Mouse (Mus musculus) MEL (cell line): ENCODE results near the gene Haus6. TPM values are rescaled to one million over a fixed set of nuclear protein-coding genes. Genes with fewer than 3 reads are reported as not detected.

Experiments used
- DNase-seq: peaks from one replicate; pipeline ENCODE4 v3.0.0; 2011; ENCODE audit warnings: low read depth, low spot score
- H3K27ac ChIP-seq: 2 replicates; pipeline ENCODE4 v1.5.1; 2012; ENCODE audit warnings: low read depth, mild to moderate bottlenecking, control low read depth, low read length, moderate library complexity; ENCODE audit not compliant: control insufficient read depth
- H3K27me3 ChIP-seq, 2 experiments: fragments of 150-350 bp in 1 of 2; sonication (generic) in 1 of 2; 2 replicates each; pipeline ENCODE4 v1.6.1; 2012; ENCODE audit warnings: low read length in 2 of 2, mild to moderate bottlenecking in 2 of 2, improper control_type of control experiment in 1 of 2, moderate library complexity in 1 of 2; ENCODE audit not compliant: insufficient read depth in 2 of 2, control insufficient read depth in 1 of 2
- H3K36me3 ChIP-seq, 2 experiments: 2 replicates each; pipeline ENCODE4 v1.6.1; 2012 to 2014; ENCODE audit warnings: low read length in 2 of 2, improper control_type of control experiment in 1 of 2, inconsistent platforms in 1 of 2, mild to moderate bottlenecking in 1 of 2; ENCODE audit not compliant: insufficient read depth in 2 of 2, control insufficient read depth in 1 of 2
- H3K4me1 ChIP-seq, 2 experiments: fragments of 150-350 bp in 1 of 2; sonication (generic) in 1 of 2; 2 replicates each; pipeline ENCODE4 v1.6.1; 2012; ENCODE audit warnings: low read length in 2 of 2, improper control_type of control experiment in 1 of 2, mild to moderate bottlenecking in 1 of 2; ENCODE audit not compliant: insufficient read depth in 2 of 2, control insufficient read depth in 1 of 2
- H3K4me3 ChIP-seq, 2 experiments: fragments of 150-350 bp in 1 of 2; sonication (generic) in 1 of 2; 2 replicates each; pipeline ENCODE4 v1.5.1; 2012; ENCODE audit warnings: low read depth in 2 of 2, low read length in 2 of 2, mild to moderate bottlenecking in 2 of 2, moderate library complexity in 2 of 2, control low read depth in 1 of 2, improper control_type of control experiment in 1 of 2; ENCODE audit not compliant: control insufficient read depth in 1 of 2, insufficient read depth in 1 of 2
- H3K79me2 ChIP-seq: 2 replicates; pipeline ENCODE4 v1.6.1; 2012; ENCODE audit warnings: mild to moderate bottlenecking, low read length, moderate library complexity; ENCODE audit not compliant: control insufficient read depth, poor library complexity, insufficient read depth
- H3K9ac ChIP-seq: 2 replicates; pipeline ENCODE4 v1.6.1; 2012; ENCODE audit warnings: low read depth, mild to moderate bottlenecking, control low read depth, low read length, moderate library complexity; ENCODE audit not compliant: control insufficient read depth, poor library complexity, severe bottlenecking
- H3K9me3 ChIP-seq: fragments of 150-350 bp; sonication (generic); replicated peaks from 2 replicates; pipeline ENCODE4 v1.6.1; 2012; ENCODE audit warnings: mild to moderate bottlenecking, low read length, improper control_type of control experiment, moderate library complexity; ENCODE audit not compliant: insufficient read depth
- CHD2 ChIP-seq: IDR thresholded peaks from 2 replicates; pipeline ENCODE4 v1.6.1; 2011; ENCODE audit warnings: low read length, improper control_type of control experiment
- E2F4 ChIP-seq: IDR thresholded peaks from 2 replicates; pipeline ENCODE4 v1.6.1; 2011; ENCODE audit warnings: low read depth, low read length, improper control_type of control experiment, borderline replicate concordance
- ELF1 ChIP-seq: IDR thresholded peaks from 2 replicates; pipeline ENCODE4 v1.6.1; 2014; ENCODE audit warnings: low read depth, mild to moderate bottlenecking, inconsistent platforms, low read length, improper control_type of control experiment, moderate library complexity
- GABPA ChIP-seq: IDR thresholded peaks from 2 replicates; pipeline ENCODE4 v1.6.1; 2012; ENCODE audit warnings: low read depth, mild to moderate bottlenecking, inconsistent platforms, low read length, improper control_type of control experiment, moderate library complexity
- GATA1 ChIP-seq: IDR thresholded peaks from 2 replicates; pipeline ENCODE4 v1.6.1; 2011; ENCODE audit warnings: low read depth, low read length, improper control_type of control experiment
- HCFC1 ChIP-seq: IDR thresholded peaks from 2 replicates; pipeline ENCODE4 v1.6.1; 2012; ENCODE audit warnings: low read depth, mild to moderate bottlenecking, inconsistent platforms, low read length, improper control_type of control experiment, moderate library complexity
- KAT2A ChIP-seq: conservative IDR thresholded peaks from 2 replicates; pipeline ENCODE4 v1.6.1; 2012; ENCODE audit warnings: low read depth, low read length, improper control_type of control experiment, inconsistent platforms
- MAX ChIP-seq: IDR thresholded peaks from 2 replicates; pipeline ENCODE4 v1.6.1; 2011; ENCODE audit warnings: low read length, improper control_type of control experiment
- MXI1 ChIP-seq: IDR thresholded peaks from 2 replicates; pipeline ENCODE4 v1.6.1; 2011; ENCODE audit warnings: mild to moderate bottlenecking, low read depth, low read length, improper control_type of control experiment
- NELFE ChIP-seq: IDR thresholded peaks from 2 replicates; pipeline ENCODE4 v1.6.1; 2011; ENCODE audit warnings: low read depth, low read length, improper control_type of control experiment
- NRF1 ChIP-seq: IDR thresholded peaks from 2 replicates; pipeline ENCODE4 v1.6.1; 2014; ENCODE audit warnings: low read depth, mild to moderate bottlenecking, inconsistent platforms, low read length, improper control_type of control experiment, moderate library complexity; ENCODE audit not compliant: poor library complexity, insufficient read depth, severe bottlenecking
- POLR2A ChIP-seq, 2 experiments: IDR thresholded peaks; 2 replicates each; pipeline ENCODE4 v1.6.1; 2011 to 2012; ENCODE audit warnings: low read length in 2 of 2, mild to moderate bottlenecking in 2 of 2, control low read depth in 1 of 2, improper control_type of control experiment in 1 of 2, low read depth in 1 of 2, moderate library complexity in 1 of 2; ENCODE audit not compliant: control insufficient read depth in 1 of 2, insufficient read depth in 1 of 2, poor library complexity in 1 of 2
- POLR2AphosphoS2 ChIP-seq: IDR thresholded peaks from 2 replicates; pipeline ENCODE4 v1.6.1; 2011; ENCODE audit warnings: low read length, improper control_type of control experiment
- POLR2AphosphoS5 ChIP-seq: IDR thresholded peaks from 2 replicates; pipeline ENCODE4 v1.6.1; 2012; ENCODE audit warnings: low read depth, borderline replicate concordance, mild to moderate bottlenecking, inconsistent platforms, low read length, moderate library complexity, mixed read lengths
- RCOR1 ChIP-seq: IDR thresholded peaks from 2 replicates; pipeline ENCODE4 v1.6.1; 2012; ENCODE audit warnings: low read depth, mild to moderate bottlenecking, inconsistent platforms, low read length, improper control_type of control experiment
- SIN3A ChIP-seq: IDR thresholded peaks from 2 replicates; pipeline ENCODE4 v1.6.1; 2012; ENCODE audit warnings: low read length, improper control_type of control experiment, inconsistent platforms
- TAL1 ChIP-seq: IDR thresholded peaks from 2 replicates; pipeline ENCODE4 v1.6.1; 2012; ENCODE audit warnings: mild to moderate bottlenecking, inconsistent platforms, low read length, moderate library complexity, mixed read lengths
- TBP ChIP-seq: IDR thresholded peaks from 2 replicates; pipeline ENCODE4 v1.8.0; 2011; ENCODE audit warnings: low read depth, low read length, improper control_type of control experiment
- TCF12 ChIP-seq: IDR thresholded peaks from 2 replicates; pipeline ENCODE4 v1.6.1; 2014; ENCODE audit warnings: low read depth, mild to moderate bottlenecking, inconsistent platforms, low read length, improper control_type of control experiment, moderate library complexity
- USF1 ChIP-seq: IDR thresholded peaks from 2 replicates; pipeline ENCODE4 v1.6.1; 2014; ENCODE audit warnings: low read depth, mild to moderate bottlenecking, inconsistent platforms, low read length, improper control_type of control experiment, moderate library complexity
- USF2 ChIP-seq, 2 experiments: IDR thresholded peaks; 2 replicates each; pipeline ENCODE4 v1.6.1; 2011 to 2012; ENCODE audit warnings: improper control_type of control experiment in 2 of 2, low read length in 2 of 2, borderline replicate concordance in 1 of 2, inconsistent platforms in 1 of 2, low read depth in 1 of 2, mild to moderate bottlenecking in 1 of 2; ENCODE audit not compliant: insufficient read depth in 1 of 2
- ZMIZ1 ChIP-seq: IDR thresholded peaks from 2 replicates; pipeline ENCODE4 v1.6.1; 2012; ENCODE audit warnings: low read depth, mild to moderate bottlenecking, inconsistent platforms, low read length, improper control_type of control experiment, moderate library complexity
- polyA plus RNA-seq, 2 experiments: library from polyadenylated mRNA; stranded (reverse) in 1 of 2; unstranded in 1 of 2; fragments of >175 nt in 1 of 2; fragments of >200 nt in 1 of 2; gene quantifications; 2 replicates each; pipeline versions ENCODE4 v1.2.1 to v1.2.4; 2012; ENCODE audit warnings: low replicate concordance in 2 of 2, low read depth in 1 of 2; ENCODE audit not compliant: insufficient read length in 2 of 2, insufficient read depth in 1 of 2, missing spikeins in 1 of 2
- total RNA-seq: library from RNA; depleted of rRNA; stranded (reverse); fragments of 300-350 nt; gene quantifications from 2 replicates; pipeline ENCODE4 v1.2.3, GENCODE M21; 2012; rRNA removed

Haus6 gene
- total RNA-seq (31.8 and 41.3 TPM in 2 replicates), polyA plus RNA-seq (10 to 100 TPM in 1 of 2 experiments, not detected in 1; 22.1 TPM)

GRCm38 (mm10) chr4:86611524-86612288, at the start of gene Haus6:
Gene Haus6, minus strand, starts transcription at chr4:86612055.
- Histone ChIP-seq H3K27me3 (no peaks in the 10 kb centered on the region), H3K4me1 (peaks cover 5 to 22% of the 10 kb centered on the region in 2 experiments; a peak in 3 of 4 replicates), H3K4me3 (peak within 1 kb of the TSS; percentile 68 to 86), H3K9ac (peak within 1 kb of the TSS; percentile 91), H3K27ac (peak within 1 kb of the TSS; percentile 59), H3K79me2 (peaks cover 29% of the 10 kb centered on the region), H3K9me3 (no peaks in the 10 kb centered on the region), H3K36me3 (peaks cover 11 to 26% of the 10 kb centered on the region in 2 experiments)
- no peak for TF ChIP-seq USF2 (IDR thresholded peaks at IDR 0.05; ENCODE audit: borderline replicate concordance in 1 of 2, insufficient read depth in 1 of 2, low read depth in 1 of 2, low read length in 2 of 2)
- peak; percentile 16; the same call in 1 of the 2 replicates for TF ChIP-seq MAX
- TF ChIP-seq SIN3A = peak; percentile 89
- peak; percentile 38; the same call in 1 of the 2 replicates for TF ChIP-seq CHD2
- TF ChIP-seq POLR2A (IDR thresholded peaks at IDR 0.05; ENCODE audit: control insufficient read depth in 1 of 2, insufficient read depth in 1 of 2, low read depth in 1 of 2, low read length in 2 of 2, poor library complexity in 1 of 2) = peak; percentile 78 to 95
- TF ChIP-seq POLR2AphosphoS5 = 0 out of 2 replicates have a peak, but pooled peaks have one; percentile 29
- no peak; the same call in 1 of the 2 replicates for TF ChIP-seq TCF12
- TF ChIP-seq POLR2AphosphoS2 = peak; percentile 74; the same call in 1 of the 2 replicates
- TF ChIP-seq E2F4 = peak; percentile 93
- peak; percentile 69 for TF ChIP-seq USF1
- TF ChIP-seq TBP = peak; percentile 91
- no peak for TF ChIP-seq ZMIZ1
- peak; percentile 81 for TF ChIP-seq MXI1
- TF ChIP-seq KAT2A = peak; percentile 96
- no peak for TF ChIP-seq TAL1
- peak; percentile 77 for TF ChIP-seq NELFE
- peak; percentile 28; the same call in 1 of the 2 replicates for TF ChIP-seq RCOR1
- TF ChIP-seq NRF1 = peak; percentile 95
- no peak for TF ChIP-seq GATA1
- TF ChIP-seq ELF1 = peak; percentile 100
- TF ChIP-seq GABPA = no peak
- TF ChIP-seq HCFC1 = peak; percentile 100
- peak; percentile 99 for DNase-seq
